Comparison of ENCODE assay signal across 8 mouse cellular contexts in the genomic region with DNA sequence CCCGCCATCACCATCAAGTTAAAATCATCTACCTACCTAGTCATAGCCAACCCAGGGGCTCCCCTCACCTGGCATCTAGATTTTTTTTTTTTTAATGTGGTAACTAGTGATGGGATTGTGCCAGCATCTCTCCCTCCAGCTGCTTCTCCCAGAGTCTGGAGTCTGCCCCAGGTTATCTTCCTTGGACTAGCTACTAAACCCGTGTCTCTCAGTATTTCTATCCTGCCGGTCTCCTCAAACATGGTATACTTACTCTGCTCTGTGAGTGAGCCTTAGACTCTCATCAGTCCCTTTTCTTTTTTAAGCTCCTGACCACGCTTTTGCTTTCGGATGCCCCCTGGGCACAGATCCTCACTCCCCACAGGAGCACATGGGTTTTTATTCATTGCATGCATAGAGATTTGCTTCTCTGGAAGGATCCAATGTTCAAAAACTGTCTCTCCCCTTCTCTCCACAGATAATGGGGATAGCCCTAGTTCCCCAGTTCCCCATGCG. TPM values are rescaled to one million over a fixed set of nuclear protein-coding genes. Genes with fewer than 3 reads are reported as not detected.
A peak's percentile ranks its signal among the peaks of the same experiment; 100 is the strongest.
DNase-seq lines count a peak whose midpoint lies in the region; ATAC-seq and TF ChIP-seq lines count a peak whose summit lies in the region.

No protein-coding gene starts in this region.

- DNase-seq in lung, adult 2 months, result no peak
- no peak for DNase-seq in lung, postnatal 4 days
- DNase-seq in urinary bladder, postnatal 4 days (ENCODE audit: low spot score in 2 of 2), result no peak
- DNase-seq in kidney, postnatal 4 days, result no peak
- DNase-seq in kidney, postnatal 14 days, result no peak

- TF ChIP-seq POLR2A in lung, adult 2 months (IDR thresholded peaks at IDR 0.05; ENCODE audit: borderline replicate concordance, extremely low read depth, low read depth, low read length), result no peak

- 34% methylated on average over 6 of the region's 6 CpGs for WGBS in lung, adult 2 months
- 9% methylated on average over 6 of the region's 6 CpGs for WGBS in embryonic facial prominence, embryonic 13.5 days
- 37% methylated on average over 6 of the region's 6 CpGs for WGBS in intestine, embryonic 15.5 days
- WGBS in neural tube, embryonic 12.5 days, result 18% methylated on average over 6 of the region's 6 CpGs

- H3K27me3 ChIP-seq in embryonic facial prominence, embryonic 13.5 days, result no peaks in the 10 kb centered on the region
- no peaks in the 10 kb centered on the region for H3K27me3 ChIP-seq in intestine, embryonic 15.5 days (replicated peaks)
- no peaks in the 10 kb centered on the region for H3K27me3 ChIP-seq in neural tube, embryonic 12.5 days (replicated peaks)

- no peak for ATAC-seq in embryonic facial prominence, embryonic 13.5 days (ENCODE audit: insufficient number of reproducible peaks, insufficient read depth, low FRiP score, low TSS enrichment, low read depth)
- no peak for ATAC-seq in intestine, embryonic 15.5 days
- no peak for ATAC-seq in neural tube, embryonic 12.5 days (ENCODE audit: low FRiP score, low read depth)

- H3K4me2 ChIP-seq in embryonic facial prominence, embryonic 13.5 days, result peak overlapping the region; percentile 92
- H3K4me2 ChIP-seq in intestine, embryonic 15.5 days (replicated peaks), result peak overlapping the region; percentile 97
- H3K4me2 ChIP-seq in neural tube, embryonic 12.5 days (replicated peaks), result peak overlapping the region; percentile 98

- no peaks in the 10 kb centered on the region for H3K9me3 ChIP-seq in embryonic facial prominence, embryonic 13.5 days
- no peaks in the 10 kb centered on the region for H3K9me3 ChIP-seq in intestine, embryonic 15.5 days
- no peaks in the 10 kb centered on the region for H3K9me3 ChIP-seq in neural tube, embryonic 12.5 days

- peak overlapping the region; percentile 100 for H3K27ac ChIP-seq in embryonic facial prominence, embryonic 13.5 days
- H3K27ac ChIP-seq in intestine, embryonic 15.5 days, result peak overlapping the region; percentile 96
- H3K27ac ChIP-seq in neural tube, embryonic 12.5 days, result peak overlapping the region; percentile 15; the same call in 1 of the 2 replicates

- no peaks in the 10 kb centered on the region for H3K36me3 ChIP-seq in embryonic facial prominence, embryonic 13.5 days
- H3K36me3 ChIP-seq in intestine, embryonic 15.5 days, result no peaks in the 10 kb centered on the region
- H3K36me3 ChIP-seq in neural tube, embryonic 12.5 days, result no peaks in the 10 kb centered on the region

- peaks cover 12% of the 10 kb centered on the region for H3K4me1 ChIP-seq in lung, adult 2 months (ENCODE audit: control insufficient read depth, insufficient read depth, low read length)
- peaks cover 68% of the 10 kb centered on the region for H3K4me1 ChIP-seq in embryonic facial prominence, embryonic 13.5 days
- peaks cover 32% of the 10 kb centered on the region for H3K4me1 ChIP-seq in intestine, embryonic 15.5 days (replicated peaks)
- peaks cover 50% of the 10 kb centered on the region for H3K4me1 ChIP-seq in neural tube, embryonic 12.5 days

- peak overlapping the region; percentile 73 for H3K9ac ChIP-seq in embryonic facial prominence, embryonic 13.5 days
- H3K9ac ChIP-seq in intestine, embryonic 15.5 days, result peak overlapping the region; percentile 69
- H3K9ac ChIP-seq in neural tube, embryonic 12.5 days, result peak overlapping the region; percentile 86; the same call in 1 of the 2 replicates

- peak overlapping the region; percentile 87 for H3K4me3 ChIP-seq in lung, adult 2 months (replicated peaks; ENCODE audit: extremely low read depth, low read depth, low read length)
- H3K4me3 ChIP-seq in embryonic facial prominence, embryonic 13.5 days, result peak overlapping the region; percentile 52
- H3K4me3 ChIP-seq in intestine, embryonic 15.5 days (replicated peaks), result peak overlapping the region; percentile 59
- H3K4me3 ChIP-seq in neural tube, embryonic 12.5 days, result peak overlapping the region; percentile 50; the same call in 1 of the 2 replicates

- no peak for TF ChIP-seq CTCF in lung, adult 2 months (IDR thresholded peaks at IDR 0.05; ENCODE audit: insufficient read depth, low read length)

RNA-seq across cellular contexts. Expression of a gene that starts 35.9 kb away (rescaled TPM):
- polyA plus RNA-seq in lung, adult 2 months (2012; rRNA removed), result 9.8 and 18.6 TPM in 2 replicates
- 2.1 and 3.0 TPM in 2 replicates for polyA plus RNA-seq in embryonic facial prominence, embryonic 13.5 days (2015; fragmentation: Nextera tagmentation; extraction: Ambion mirVana)
- 12.2 and 14.1 TPM in 2 replicates for polyA plus RNA-seq in intestine, embryonic 15.5 days (2015; fragmentation: Nextera tagmentation; extraction: Ambion mirVana)
- polyA plus RNA-seq in neural tube, embryonic 12.5 days (2016; fragmentation: Nextera tagmentation; extraction: Ambion mirVana), result 1.5 TPM in 2 replicates

Comparison
In these comparisons a context has a peak if more than half of its experiments do, and no peak if none do; other contexts are left out.
1. H3K27ac ChIP-seq: peak in every context shown above with its lines; median percentile 100 in embryonic facial prominence, embryonic 13.5 days; 96 in intestine, embryonic 15.5 days; 15 in neural tube, embryonic 12.5 days.